Mouse (Mus musculus): ENCODE results near the gene Spats1. TPM values are rescaled to one million over a fixed set of nuclear protein-coding genes. Genes with fewer than 3 reads are reported as not detected.

The Spats1 gene
- total RNA-seq, 2 experiments from 2014 or later, result 4.8 TPM

GRCm38 (mm10) chr17:45506700-45507189, 31.5 kb upstream of the Spats1 start, which contains the start of gene Aars2:
TSS of gene Aars2 (plus strand) at chr17:45506841.
- peak; percentile 91 to 92 for DNase-seq (ENCODE audit: low spot score in 2 of 2)
- TF ChIP-seq CTCF (conservative IDR thresholded peaks at IDR 0.05), result peak; percentile 88
- H3K4me3 ChIP-seq, result peak within 1 kb of the TSS; percentile 96
- peak within 1 kb of the TSS; percentile 97 for H3K27ac ChIP-seq

GRCm38 (mm10) chr17:45505941-45506465, 30.8 kb upstream of the Spats1 start:
- no peak for TF ChIP-seq CTCF (conservative IDR thresholded peaks at IDR 0.05)
- no peak for DNase-seq (ENCODE audit: low spot score in 2 of 2)

GRCm38 (mm10) chr17:45503301-45503973, 28.2 kb upstream of the Spats1 start:
- H3K27ac ChIP-seq, result no peak overlapping the region
- no peak for TF ChIP-seq CTCF (conservative IDR thresholded peaks at IDR 0.05)
- no peak overlapping the region for H3K4me3 ChIP-seq
- DNase-seq (ENCODE audit: low spot score in 2 of 2), result no peak

More at GRCm38 (mm10) chr17:45505941-45506465, 30.8 kb upstream of the Spats1 start:
- Histone ChIP-seq H3K4me3 (no peak overlapping the region), H3K27ac (peak overlapping the region; percentile 97)

GRCm38 (mm10) chr17:45502324-45502723, 27.1 kb upstream of the Spats1 start:
- TF ChIP-seq CTCF (conservative IDR thresholded peaks at IDR 0.05), result no peak
- no peak overlapping the region for H3K27ac ChIP-seq
- no peak overlapping the region for H3K4me3 ChIP-seq
- DNase-seq (ENCODE audit: low spot score in 2 of 2), result no peak

GRCm38 (mm10) chr17:45500981-45501380, 25.8 kb upstream of the Spats1 start:
- no peak for TF ChIP-seq CTCF (conservative IDR thresholded peaks at IDR 0.05)
- DNase-seq (ENCODE audit: low spot score in 2 of 2), result no peak
- H3K4me3 ChIP-seq, result no peak overlapping the region
- no peak overlapping the region for H3K27ac ChIP-seq

GRCm38 (mm10) chr17:45499516-45499915, 24.3 kb upstream of the Spats1 start:
- no peak for DNase-seq (ENCODE audit: low spot score in 2 of 2)
- peak; percentile 46 for TF ChIP-seq CTCF (conservative IDR thresholded peaks at IDR 0.05)
- Histone ChIP-seq H3K4me3 (no peak overlapping the region), H3K27ac (no peak overlapping the region)

- TF ChIP-seq CTCF (conservative IDR thresholded peaks at IDR 0.05), result no peak
- no peak for DNase-seq (ENCODE audit: low spot score in 2 of 2)
- Histone ChIP-seq H3K27ac (no peak overlapping the region), H3K4me3 (no peak overlapping the region)
Observed at GRCm38 (mm10) chr17:45498397-45498796, 23.2 kb upstream of the Spats1 start.

- no peak for DNase-seq (ENCODE audit: low spot score in 2 of 2)
- H3K4me3 ChIP-seq, result no peak overlapping the region
- no peak overlapping the region for H3K27ac ChIP-seq
- TF ChIP-seq CTCF (conservative IDR thresholded peaks at IDR 0.05), result no peak
Observed at GRCm38 (mm10) chr17:45495398-45495797, 20.2 kb upstream of the Spats1 start.

- no peak overlapping the region for H3K4me3 ChIP-seq
Observed at GRCm38 (mm10) chr17:45490532-45491154, 15.4 kb upstream of the Spats1 start.

GRCm38 (mm10) chr17:45489736-45490135, 14.5 kb upstream of the Spats1 start:
- no peak for TF ChIP-seq CTCF (conservative IDR thresholded peaks at IDR 0.05)
- Histone ChIP-seq H3K27ac (no peak overlapping the region), H3K4me3 (no peak overlapping the region)
- DNase-seq (ENCODE audit: low spot score in 2 of 2), result no peak

More at GRCm38 (mm10) chr17:45490532-45491154, 15.4 kb upstream of the Spats1 start:
- TF ChIP-seq CTCF (conservative IDR thresholded peaks at IDR 0.05), result no peak
- H3K27ac ChIP-seq, result 0 out of 2 replicates have a peak overlapping the region, but pooled peaks have one; percentile 36
- no peak for DNase-seq (ENCODE audit: low spot score in 2 of 2)

GRCm38 (mm10) chr17:45488321-45489254, 13.4 kb upstream of the Spats1 start:
- Histone ChIP-seq H3K27ac (no peak overlapping the region), H3K4me3 (no peak overlapping the region)
- DNase-seq (ENCODE audit: low spot score in 2 of 2), result no peak
- TF ChIP-seq CTCF (conservative IDR thresholded peaks at IDR 0.05), result no peak

GRCm38 (mm10) chr17:45487216-45487615, 12.0 kb upstream of the Spats1 start:
- no peak for DNase-seq (ENCODE audit: low spot score in 2 of 2)
- H3K4me3 ChIP-seq, result no peak overlapping the region
- no peak for TF ChIP-seq CTCF (conservative IDR thresholded peaks at IDR 0.05)
- no peak overlapping the region for H3K27ac ChIP-seq
